Mouse (Mus musculus) cerebellum, adult 2 months (tissue): ENCODE measurements around the gene Ssbp3.

Source experiments
- CTCF ChIP-seq: fragments of 200-500 bp; IDR thresholded peaks from 2 replicates; pipeline ENCODE4 v1.5.1; 2011; ENCODE audit warnings: low read depth, mild to moderate bottlenecking, control low read depth, low read length, moderate library complexity, borderline replicate concordance; ENCODE audit not compliant: insufficient read depth
- POLR2A ChIP-seq: fragments of 200-500 bp; IDR thresholded peaks from 2 replicates; pipeline ENCODE4 v1.6.1; 2011; ENCODE audit warnings: low read length, control low read depth, borderline replicate concordance; ENCODE audit not compliant: insufficient read depth

GRCm38 (mm10) chr4:106908426-106908809 lies 2.1 kb upstream of the Ssbp3 start:
- no peak for TF ChIP-seq POLR2A
- TF ChIP-seq CTCF, result no peak
